Mouse (Mus musculus): ENCODE measurements around the gene Rab2b. TPM values are rescaled to one million over a fixed set of nuclear protein-coding genes. Genes with fewer than 3 reads are reported as not detected.
A peak's percentile ranks its signal among the peaks of the same experiment; 100 is the strongest.

Gene Rab2b
- 33.7 and 37.6 TPM in 2 replicates for polyA plus RNA-seq (2015; fragmentation: Nextera tagmentation; extraction: Ambion mirVana)

DNA sequence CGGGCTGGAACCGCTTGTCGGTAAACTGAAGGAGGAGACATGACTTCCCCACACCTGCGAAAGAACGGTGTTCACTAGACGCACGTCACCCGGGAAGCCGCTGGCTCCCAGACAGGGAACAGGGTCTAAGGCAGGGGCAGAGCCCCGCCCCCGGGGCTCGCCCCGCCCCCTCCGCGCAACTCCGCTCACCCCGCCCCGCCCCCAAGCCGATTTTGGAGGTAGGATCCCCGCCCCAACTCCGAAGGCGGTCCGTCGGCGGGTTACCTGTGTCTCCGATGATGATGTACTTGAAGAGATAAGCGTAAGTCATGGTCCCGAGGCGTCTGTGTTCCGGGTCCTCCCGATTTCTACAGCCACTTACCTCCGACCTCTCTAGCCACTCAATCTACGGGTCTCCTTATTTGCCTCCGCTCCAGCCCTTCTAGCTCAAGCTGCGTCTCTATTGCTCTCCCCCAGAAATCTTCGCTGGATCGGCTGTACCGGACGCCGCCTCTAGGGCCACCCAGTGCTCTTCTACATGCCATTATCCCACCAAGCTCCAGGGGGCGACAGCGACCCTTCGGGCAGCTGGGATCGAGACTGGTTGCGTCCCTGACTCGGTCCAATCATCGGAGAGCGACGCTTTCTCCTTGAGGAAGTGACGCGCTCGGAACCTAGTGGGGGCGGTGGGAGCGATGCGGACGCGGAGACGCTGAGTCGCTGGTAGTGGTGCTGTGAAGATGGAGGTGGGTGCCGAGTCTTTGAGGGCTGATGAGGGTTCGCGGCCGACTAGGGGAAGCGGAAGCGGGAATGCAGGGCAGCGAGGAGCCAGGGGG, at the start of gene Rab2b, which contains the start of gene Tox4:
Rab2b (minus strand) TSS at position 614 of the 815 bp plus-strand sequence.
Tox4 (plus strand) TSS at position 215 of the 815 bp plus-strand sequence.
- Histone ChIP-seq H3K4me1 (peaks cover 14% of the 10 kb centered on the region), H3K27me3 (no peaks in the 10 kb centered on the region), H3K9me3 (replicated peaks) (no peaks in the 10 kb centered on the region), H3K4me2 (peak within 1 kb of the TSS; percentile 77), H3K27ac (peak within 1 kb of the TSS; percentile 80), H3K36me3 (ENCODE audit: poor library complexity, severe bottlenecking) (peaks cover 15% of the 10 kb centered on the region), H3K9ac (peak within 1 kb of the TSS; percentile 92), H3K4me3 (peak within 1 kb of the TSS; percentile 92)
- peak; percentile 98 for ATAC-seq
- under 1% methylated on average over 55 of the region's 66 CpGs for WGBS

DNA sequence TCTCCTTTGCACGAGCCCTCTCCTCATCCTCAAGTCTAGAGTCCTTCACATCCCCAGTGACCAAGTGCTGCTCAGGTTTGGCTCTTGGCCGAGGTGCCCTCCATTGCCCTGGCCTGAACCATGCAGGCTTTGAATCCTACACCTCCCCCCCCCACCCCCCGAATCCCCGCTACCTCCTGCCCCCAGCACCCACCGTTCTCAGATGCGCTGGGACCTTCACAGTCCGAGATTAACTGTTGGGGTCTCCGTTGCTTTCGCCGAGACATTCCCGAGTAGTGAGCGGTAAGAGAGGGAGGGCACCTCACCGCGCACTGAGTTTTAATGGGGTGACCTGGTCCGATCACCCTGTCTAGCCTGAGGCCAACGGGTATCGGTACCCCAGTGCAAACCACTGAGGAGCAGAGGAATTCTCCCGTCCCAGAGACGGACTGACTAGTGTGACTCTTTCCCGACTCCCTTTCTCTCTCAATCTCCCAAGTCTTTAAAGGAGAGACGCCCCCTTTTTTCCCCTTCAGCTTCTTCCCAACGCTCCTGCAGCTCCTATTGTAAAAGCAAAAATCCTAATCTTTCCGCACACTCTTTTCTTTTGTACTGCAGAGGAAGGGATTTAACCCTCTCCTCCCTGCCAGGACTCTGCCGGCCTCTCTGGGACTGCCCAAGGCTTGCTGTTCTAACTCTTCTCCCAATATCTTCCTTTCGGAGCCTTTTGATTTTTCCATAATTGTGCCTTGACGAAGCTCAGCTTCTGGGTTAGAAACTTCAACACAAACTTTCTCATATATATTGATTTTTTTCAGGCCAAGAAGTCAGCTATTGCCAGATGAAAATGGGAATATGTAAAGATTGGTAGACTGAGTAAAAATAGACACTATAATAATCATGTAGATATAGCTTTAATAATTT, 48.8 kb upstream of the Rab2b start, which contains the start of gene Sall2:
Sall2 (minus strand) TSS at position 853 of the 903 bp plus-strand sequence.
- Histone ChIP-seq H3K36me3 (ENCODE audit: poor library complexity, severe bottlenecking) (no peaks in the 10 kb centered on the region), H3K4me1 (peaks cover 57% of the 10 kb centered on the region), H3K27ac (peak within 1 kb of the TSS; percentile 81), H3K9me3 (replicated peaks) (no peaks in the 10 kb centered on the region), H3K9ac (peak within 1 kb of the TSS; percentile 77), H3K27me3 (no peaks in the 10 kb centered on the region), H3K4me2 (peak within 1 kb of the TSS; percentile 79), H3K4me3 (peak within 1 kb of the TSS; percentile 60)
- WGBS: under 1% methylated on average over 26 of the region's 26 CpGs
- peak; percentile 65 for ATAC-seq

DNA sequence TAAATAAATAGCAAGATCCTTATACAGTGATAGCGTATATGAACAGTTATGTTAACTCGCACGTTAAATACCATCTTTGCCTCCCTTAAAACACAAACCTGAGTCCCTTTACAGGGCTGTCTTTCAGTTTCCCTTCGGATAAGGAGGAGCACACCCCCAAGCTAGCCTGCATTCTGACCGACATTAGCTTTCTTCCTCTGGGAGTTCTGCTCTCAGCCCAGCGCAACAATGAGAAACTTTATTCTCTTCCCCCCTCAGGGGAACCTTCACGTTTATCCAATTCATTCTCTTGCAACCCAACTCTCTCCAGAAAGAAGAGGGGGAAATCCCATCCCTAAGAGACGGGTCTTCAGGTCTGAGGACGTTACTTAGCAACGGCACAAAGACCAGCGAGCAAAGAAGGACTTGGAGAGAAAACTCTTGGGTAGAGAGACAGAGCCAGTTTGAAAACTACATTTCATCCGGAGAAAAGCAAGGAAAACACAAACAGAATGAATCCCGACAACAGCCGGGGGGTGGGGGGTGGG, 48.1 kb upstream of the Rab2b start:
- peak overlapping the region; percentile 77 for H3K9ac ChIP-seq
- H3K4me1 ChIP-seq: peaks cover 57% of the 10 kb centered on the region
- H3K4me3 ChIP-seq: peak overlapping the region; percentile 60
- H3K36me3 ChIP-seq (ENCODE audit: poor library complexity, severe bottlenecking): no peaks in the 10 kb centered on the region
- no peaks in the 10 kb centered on the region for H3K9me3 ChIP-seq (replicated peaks)
- WGBS: under 1% methylated on average over 14 of the region's 14 CpGs
- peak overlapping the region; percentile 81 for H3K27ac ChIP-seq
- ATAC-seq: peak; percentile 57
- H3K4me2 ChIP-seq: peak overlapping the region; percentile 79
- no peaks in the 10 kb centered on the region for H3K27me3 ChIP-seq

DNA sequence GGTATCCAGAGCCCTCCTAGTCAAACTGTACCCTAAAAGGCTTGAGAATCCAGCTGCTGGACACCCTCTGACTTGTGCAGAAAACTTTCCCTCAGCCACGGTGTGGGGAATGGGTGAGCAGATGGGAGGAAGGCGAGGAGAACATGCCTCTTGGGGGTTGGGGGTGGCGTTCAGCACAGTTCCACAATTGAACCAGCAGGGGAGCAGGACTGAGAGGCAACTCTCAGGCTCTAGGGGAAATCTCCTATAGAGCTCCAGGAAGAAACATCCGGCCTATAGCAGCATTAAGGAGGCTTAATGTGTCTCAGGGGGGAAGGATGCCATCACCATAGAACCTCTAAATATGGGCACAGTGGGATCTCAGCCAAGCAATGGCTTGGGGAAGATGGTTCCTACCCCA, 46.5 kb upstream of the Rab2b start:
- Histone ChIP-seq H3K27ac (0 out of 2 replicates have a peak overlapping the region, but pooled peaks have one; percentile 5), H3K36me3 (ENCODE audit: poor library complexity, severe bottlenecking) (no peaks in the 10 kb centered on the region), H3K9ac (0 out of 2 replicates have a peak overlapping the region, but pooled peaks have one; percentile 77), H3K4me2 (peak overlapping the region; percentile 79), H3K4me3 (peak overlapping the region; percentile 60), H3K4me1 (peaks cover 44% of the 10 kb centered on the region), H3K27me3 (no peaks in the 10 kb centered on the region), H3K9me3 (replicated peaks) (no peaks in the 10 kb centered on the region)
- ATAC-seq: peak; percentile 51; the same call in 1 of the 2 replicates
- under 1% methylated on average over 4 of the region's 4 CpGs for WGBS

DNA sequence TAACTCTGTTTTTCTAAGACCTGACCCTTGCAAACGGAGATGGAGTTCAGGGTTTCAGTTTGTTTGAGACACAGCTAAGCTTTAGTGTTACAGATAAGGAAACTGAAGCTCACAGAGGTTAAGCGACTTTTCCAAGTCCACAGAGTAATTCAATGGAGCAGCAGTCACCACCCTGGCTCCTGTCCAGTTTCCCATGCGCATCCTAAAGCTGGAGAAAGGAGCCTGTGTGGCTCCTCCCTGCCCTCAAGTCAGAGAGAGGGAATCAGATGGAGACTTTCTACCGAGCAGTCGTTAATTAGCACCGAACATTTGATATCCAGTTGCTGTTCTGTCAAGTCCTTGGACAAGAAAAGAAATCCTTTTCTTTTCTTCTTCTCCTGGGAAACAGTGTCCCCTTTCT, 40.0 kb upstream of the Rab2b start:
- Histone ChIP-seq H3K27ac (no peak overlapping the region; the same call in 1 of the 2 replicates), H3K4me1 (peaks cover 26% of the 10 kb centered on the region), H3K36me3 (ENCODE audit: poor library complexity, severe bottlenecking) (peaks cover 10% of the 10 kb centered on the region), H3K4me2 (no peak overlapping the region), H3K27me3 (no peaks in the 10 kb centered on the region), H3K4me3 (no peak overlapping the region), H3K9me3 (replicated peaks) (no peaks in the 10 kb centered on the region), H3K9ac (no peak overlapping the region)
- WGBS: 49% methylated on average over 6 of the region's 6 CpGs
- no peak for ATAC-seq

DNA sequence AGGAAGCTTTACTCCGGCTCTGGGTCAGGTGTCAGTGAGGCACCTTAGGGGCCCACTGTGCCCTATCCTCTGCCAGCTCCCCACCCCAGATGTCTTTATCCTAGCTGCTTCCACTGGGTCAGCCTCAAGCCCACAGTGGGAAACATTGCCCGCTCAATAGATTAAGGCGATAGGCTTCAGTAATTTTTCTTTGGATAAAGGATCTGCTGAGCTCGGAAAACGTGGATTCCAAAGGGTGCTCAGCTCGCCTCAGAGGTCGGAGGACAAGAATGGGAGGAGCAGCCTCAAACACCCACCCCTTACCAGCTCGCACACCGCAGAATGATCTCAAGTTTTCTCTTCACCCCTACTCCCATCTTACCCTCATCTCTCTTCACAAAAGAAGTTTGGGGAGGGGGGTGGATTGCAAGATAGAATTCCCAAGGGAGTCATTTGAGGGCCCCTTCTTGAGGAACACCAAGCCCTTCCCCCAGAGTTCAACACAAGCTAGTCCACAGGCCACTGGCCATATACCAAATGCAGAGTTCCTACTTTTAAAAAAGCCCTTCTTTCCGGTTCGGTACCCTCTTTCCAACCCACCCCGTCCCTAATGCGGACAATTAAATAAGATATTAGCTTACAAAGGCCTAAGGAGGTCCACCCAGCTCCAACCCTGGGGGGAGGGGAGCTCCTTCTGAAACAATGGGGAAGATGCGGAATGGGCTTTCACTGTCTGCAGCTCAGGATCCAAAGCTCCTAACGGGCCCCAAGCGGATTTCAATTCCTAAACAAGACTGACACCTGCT, 37.3 kb upstream of the Rab2b start:
- Histone ChIP-seq H3K27me3 (no peaks in the 10 kb centered on the region), H3K4me2 (peak overlapping the region; percentile 91), H3K4me1 (peaks cover 53% of the 10 kb centered on the region), H3K36me3 (ENCODE audit: poor library complexity, severe bottlenecking) (peaks cover 37% of the 10 kb centered on the region), H3K9ac (peak overlapping the region; percentile 91), H3K4me3 (peak overlapping the region; percentile 69), H3K27ac (peak overlapping the region; percentile 94), H3K9me3 (replicated peaks) (no peaks in the 10 kb centered on the region)
- WGBS: 2% methylated on average over 16 of the region's 16 CpGs
- ATAC-seq: peak; percentile 75

DNA sequence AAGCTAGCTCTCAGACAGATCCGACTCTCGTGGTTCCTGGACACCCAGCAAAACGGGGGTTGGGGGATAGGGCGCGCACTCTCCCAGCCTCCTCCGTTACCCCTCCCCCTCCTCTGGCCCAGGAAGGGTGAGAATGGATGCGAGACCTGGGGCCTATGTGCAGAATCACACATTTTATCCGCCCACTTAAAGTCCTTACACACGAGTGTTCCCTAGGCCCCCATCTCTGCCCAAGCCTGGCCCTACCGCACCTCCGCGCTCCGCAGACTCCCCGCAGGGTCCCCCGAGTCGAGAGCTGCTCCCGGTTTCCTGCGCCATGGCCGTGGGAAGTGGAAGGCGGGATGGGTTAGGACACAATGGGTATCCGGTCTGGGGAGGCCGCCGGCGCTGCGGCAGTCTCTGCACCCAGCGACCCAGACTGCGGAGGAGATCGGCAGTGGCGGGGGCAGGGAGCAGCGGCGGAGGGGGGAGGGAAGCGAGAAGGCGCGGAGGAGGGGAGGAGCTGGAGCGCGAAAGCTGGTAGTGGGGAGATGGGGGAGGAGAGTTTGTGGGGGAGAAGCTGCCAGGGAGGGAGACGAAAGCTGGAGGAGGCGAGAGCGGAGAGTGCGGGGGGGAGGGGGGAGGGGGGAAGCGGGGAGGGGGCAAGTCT, 36.6 kb upstream of the Rab2b start:
- peak overlapping the region; percentile 69 for H3K4me3 ChIP-seq
- under 1% methylated on average over 33 of the region's 41 CpGs for WGBS
- H3K27me3 ChIP-seq: no peaks in the 10 kb centered on the region
- peak overlapping the region; percentile 91 for H3K9ac ChIP-seq
- H3K27ac ChIP-seq: peak overlapping the region; percentile 94
- peak overlapping the region; percentile 91 for H3K4me2 ChIP-seq
- peaks cover 44% of the 10 kb centered on the region for H3K36me3 ChIP-seq (ENCODE audit: poor library complexity, severe bottlenecking)
- no peaks in the 10 kb centered on the region for H3K9me3 ChIP-seq (replicated peaks)
- H3K4me1 ChIP-seq: peaks cover 60% of the 10 kb centered on the region
- ATAC-seq: peak; percentile 88

DNA sequence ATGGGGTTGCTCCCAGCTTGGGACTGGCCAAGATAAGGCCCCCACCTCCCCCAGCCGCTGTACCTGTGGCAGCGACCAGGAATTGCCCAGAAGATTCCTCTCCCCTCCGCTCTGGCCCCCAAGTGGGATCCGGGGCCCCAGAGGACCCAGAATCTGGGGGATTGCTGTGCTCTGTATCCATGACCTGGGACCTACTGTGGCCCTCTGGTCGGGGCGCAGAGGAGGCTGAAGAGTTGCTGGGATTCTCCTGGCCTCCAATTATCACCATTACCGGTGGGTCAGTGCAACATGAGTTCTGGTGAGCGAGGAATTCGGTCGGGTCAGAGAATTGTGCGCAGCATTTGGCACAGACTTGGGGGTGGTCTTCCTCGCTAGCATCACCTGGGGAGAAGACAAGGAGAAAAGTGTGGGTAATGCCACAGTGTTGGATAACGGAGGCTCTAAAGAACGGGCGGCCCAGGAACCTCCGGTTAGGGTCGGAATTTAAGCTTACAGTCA, 36.0 kb upstream of the Rab2b start:
- H3K4me2 ChIP-seq: peak overlapping the region; percentile 91
- peak overlapping the region; percentile 94 for H3K27ac ChIP-seq
- peak; percentile 3; the same call in 1 of the 2 replicates for ATAC-seq
- peak overlapping the region; percentile 91 for H3K9ac ChIP-seq
- H3K27me3 ChIP-seq: no peaks in the 10 kb centered on the region
- peak overlapping the region; percentile 69 for H3K4me3 ChIP-seq
- H3K36me3 ChIP-seq (ENCODE audit: poor library complexity, severe bottlenecking): peaks cover 50% of the 10 kb centered on the region
- WGBS: 12% methylated on average over 17 of the region's 17 CpGs
- no peaks in the 10 kb centered on the region for H3K9me3 ChIP-seq (replicated peaks)
- peaks cover 64% of the 10 kb centered on the region for H3K4me1 ChIP-seq

DNA sequence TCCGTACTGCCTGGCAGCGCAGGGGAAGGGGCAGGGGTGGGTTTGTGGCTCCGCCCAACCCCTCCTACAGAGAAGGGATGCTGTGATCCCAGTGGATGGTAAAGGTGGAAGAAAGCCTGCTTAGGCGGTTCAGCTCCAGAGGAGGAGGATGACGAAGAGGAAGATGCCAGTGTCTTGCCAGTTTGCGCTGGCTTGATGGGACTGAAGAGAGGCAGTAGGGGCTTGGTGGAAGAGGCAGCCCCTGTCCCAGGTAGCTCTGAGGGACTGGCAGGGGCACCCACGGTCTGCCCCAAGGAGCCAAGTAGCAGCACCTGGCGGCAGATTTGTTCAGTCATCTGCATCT, 35.4 kb upstream of the Rab2b start:
- Histone ChIP-seq H3K9ac (peak overlapping the region; percentile 91), H3K36me3 (ENCODE audit: poor library complexity, severe bottlenecking) (peaks cover 51% of the 10 kb centered on the region), H3K4me2 (peak overlapping the region; percentile 91), H3K9me3 (replicated peaks) (no peaks in the 10 kb centered on the region), H3K4me3 (peak overlapping the region; percentile 69), H3K4me1 (peaks cover 64% of the 10 kb centered on the region), H3K27me3 (no peaks in the 10 kb centered on the region), H3K27ac (peak overlapping the region; percentile 94; the same call in 1 of the 2 replicates)
- 42% methylated on average over 8 of the region's 8 CpGs for WGBS
- no peak for ATAC-seq

DNA sequence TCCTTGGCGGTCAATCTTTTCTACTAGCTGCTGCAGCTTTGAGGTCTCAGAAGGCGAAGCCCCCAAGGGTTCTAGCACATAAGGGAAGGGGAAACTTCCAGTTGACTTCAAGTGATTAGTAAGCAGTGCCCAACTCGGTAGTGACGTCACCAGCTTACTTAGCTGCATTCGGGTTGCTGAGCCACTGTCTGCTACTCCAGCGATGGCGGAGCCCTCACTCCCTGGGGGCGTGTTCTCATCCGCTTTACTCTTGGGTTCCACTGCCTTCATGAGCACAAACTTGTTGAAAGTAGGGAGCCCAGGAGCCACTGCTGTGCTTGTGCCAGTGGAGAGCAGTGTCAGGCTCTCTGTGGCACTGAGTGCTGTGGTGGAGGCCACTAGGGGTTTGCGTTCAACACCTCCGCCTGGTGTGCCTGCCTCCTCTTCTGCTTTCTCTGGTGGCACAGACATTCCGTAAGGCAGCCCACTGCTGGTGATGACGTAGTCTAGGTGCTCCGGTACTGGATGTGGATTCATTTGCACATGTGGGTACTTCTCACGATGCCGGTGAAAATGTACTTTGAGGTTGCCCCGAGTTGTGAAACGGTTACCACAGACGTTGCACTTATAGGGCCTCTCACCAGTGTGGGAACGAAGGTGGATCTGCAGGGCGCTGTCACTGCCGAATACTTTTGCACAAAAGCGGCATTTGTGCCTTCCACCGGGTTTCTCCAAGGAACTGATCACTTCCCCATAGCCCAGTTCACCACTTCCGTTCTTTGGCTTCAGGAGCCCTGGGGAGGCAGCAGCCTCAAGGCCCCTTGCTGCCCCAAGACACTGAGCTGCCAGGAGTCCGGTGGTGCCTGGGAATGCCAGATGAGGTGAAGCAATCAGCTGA, 34.8 kb upstream of the Rab2b start:
- Histone ChIP-seq H3K27me3 (no peaks in the 10 kb centered on the region), H3K4me3 (peak overlapping the region; percentile 69), H3K27ac (peak overlapping the region; percentile 94; the same call in 1 of the 2 replicates), H3K36me3 (ENCODE audit: poor library complexity, severe bottlenecking) (peaks cover 57% of the 10 kb centered on the region), H3K4me1 (peaks cover 59% of the 10 kb centered on the region), H3K9ac (peak overlapping the region; percentile 91), H3K4me2 (peak overlapping the region; percentile 91), H3K9me3 (replicated peaks) (no peaks in the 10 kb centered on the region)
- no peak for ATAC-seq
- 83% methylated on average over 26 of the region's 26 CpGs for WGBS
